Mouse (Mus musculus): ENCODE data around the gene Arid4a. TPM values are rescaled to one million over a fixed set of nuclear protein-coding genes. Genes with fewer than 3 reads are reported as not detected.
"Not testable (repeated sequence)": the region's sequence is repeated elsewhere in the genome, so short reads cannot be mapped to it uniquely, and the experiment has no call there.

Gene Arid4a
- polyA plus RNA-seq, 1 experiment from 2014 or later, result 38.4 TPM

DNA sequence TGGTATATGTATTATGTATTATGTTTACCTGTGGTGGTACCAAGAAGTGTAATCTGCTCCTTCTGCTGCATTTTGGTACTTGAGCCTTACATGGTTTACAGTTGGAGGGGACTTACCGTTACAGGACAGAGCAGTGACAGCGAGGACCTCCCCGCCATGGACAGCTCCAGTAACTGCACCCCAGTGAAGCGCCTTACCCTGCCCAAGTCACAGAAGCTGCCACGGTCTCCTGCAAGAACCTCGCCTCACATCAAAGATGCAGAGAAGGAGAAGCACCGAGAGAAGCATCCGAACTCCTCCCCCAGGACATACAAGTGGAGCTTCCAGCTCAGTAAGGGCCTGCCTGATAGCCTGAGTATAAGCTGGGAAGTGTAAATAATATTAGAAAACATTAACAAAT is 70.5 kb downstream of the Arid4a start:
- Histone ChIP-seq H3K27me3 (ENCODE audit: control insufficient read depth, insufficient read depth, low read length) (no peaks in the 10 kb centered on the region), H3K4me2 (replicated peaks; ENCODE audit: low read depth, low read length) (no peak overlapping the region), H3K9ac (ENCODE audit: low read depth, low read length) (no peak overlapping the region), H3K9me3 (ENCODE audit: control insufficient read depth, low read length) (no peaks in the 10 kb centered on the region), H3K4me3 (ENCODE audit: low read depth, low read length) (no peak overlapping the region), H3K4me1 (replicated peaks; ENCODE audit: control insufficient read depth, insufficient read depth, low read length) (no peaks in the 10 kb centered on the region), H3K36me3 (ENCODE audit: control insufficient read depth, insufficient read depth, low read length) (no peaks in the 10 kb centered on the region), H3K27ac (ENCODE audit: low read depth, low read length) (no peak overlapping the region)
- WGBS, result 90% methylated on average over 8 of the region's 8 CpGs
- DNase-seq (ENCODE audit: low spot score) (no peak), ATAC-seq (ENCODE audit: low FRiP score) (no peak)

DNA sequence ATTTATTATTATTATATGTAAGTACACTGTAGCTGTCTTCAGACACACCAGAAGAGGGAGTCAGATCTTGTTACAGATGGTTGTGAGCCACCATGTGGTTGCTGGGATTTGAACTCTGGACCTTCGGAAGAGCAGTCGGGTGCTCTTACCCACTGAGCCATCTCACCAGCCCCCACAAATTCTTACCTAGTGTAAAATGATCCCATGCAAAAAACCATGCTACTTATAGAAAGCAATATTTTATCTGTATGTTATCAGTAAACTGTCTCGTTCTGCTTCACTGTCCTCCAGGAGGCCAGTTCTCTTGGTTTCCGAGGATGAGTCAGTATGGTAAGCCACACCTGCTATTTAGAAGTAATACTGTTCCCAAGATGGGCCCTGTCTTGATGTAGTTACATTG is 88.5 kb downstream of the Arid4a start:
- not testable (repeated sequence) for H3K4me2 ChIP-seq (replicated peaks; ENCODE audit: low read depth, low read length); H3K36me3 ChIP-seq (ENCODE audit: control insufficient read depth, insufficient read depth, low read length); H3K9me3 ChIP-seq (ENCODE audit: control insufficient read depth, low read length); H3K27me3 ChIP-seq (ENCODE audit: control insufficient read depth, insufficient read depth, low read length); ATAC-seq (ENCODE audit: low FRiP score); H3K4me3 ChIP-seq (ENCODE audit: low read depth, low read length); DNase-seq (ENCODE audit: low spot score); H3K27ac ChIP-seq (ENCODE audit: low read depth, low read length); H3K4me1 ChIP-seq (replicated peaks; ENCODE audit: control insufficient read depth, insufficient read depth, low read length); H3K9ac ChIP-seq (ENCODE audit: low read depth, low read length)
- WGBS, result 92% methylated on average over 4 of the region's 4 CpGs

DNA sequence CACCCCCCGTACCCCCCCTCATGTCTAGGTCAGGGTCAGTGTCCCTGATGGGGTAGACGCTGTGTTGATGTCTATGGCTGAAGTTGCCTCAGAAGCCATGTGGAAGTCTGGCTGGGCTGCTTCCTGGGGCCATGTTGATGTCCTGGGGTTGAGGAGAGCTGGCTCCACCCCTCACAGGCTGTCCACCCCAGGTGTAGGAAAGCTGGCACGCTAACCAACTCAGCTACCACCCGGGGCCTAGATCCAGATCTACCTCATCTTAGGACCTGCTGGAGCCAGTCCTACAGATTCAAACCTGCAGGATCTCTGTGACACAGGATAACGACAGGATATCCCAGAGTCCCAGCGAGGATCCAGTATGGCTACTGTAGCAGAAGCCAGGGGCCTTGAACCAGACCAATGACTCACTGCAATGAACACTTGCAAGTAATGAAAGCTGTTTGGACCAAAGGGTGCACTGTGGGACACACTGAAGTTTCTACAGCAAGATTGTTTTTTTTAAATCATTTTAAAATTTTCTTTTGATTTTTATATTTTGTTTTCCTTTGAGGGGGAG is 91.5 kb downstream of the Arid4a start:
- H3K4me1 ChIP-seq (replicated peaks; ENCODE audit: control insufficient read depth, insufficient read depth, low read length), result no peaks in the 10 kb centered on the region
- no peak overlapping the region for H3K27ac ChIP-seq (ENCODE audit: low read depth, low read length)
- ATAC-seq (ENCODE audit: low FRiP score) (no peak), DNase-seq (ENCODE audit: low spot score) (no peak)
- no peaks in the 10 kb centered on the region for H3K36me3 ChIP-seq (ENCODE audit: control insufficient read depth, insufficient read depth, low read length)
- H3K9me3 ChIP-seq (ENCODE audit: control insufficient read depth, low read length), result no peaks in the 10 kb centered on the region
- H3K4me2 ChIP-seq (replicated peaks; ENCODE audit: low read depth, low read length), result no peak overlapping the region
- no peaks in the 10 kb centered on the region for H3K27me3 ChIP-seq (ENCODE audit: control insufficient read depth, insufficient read depth, low read length)
- H3K9ac ChIP-seq (ENCODE audit: low read depth, low read length), result no peak overlapping the region
- H3K4me3 ChIP-seq (ENCODE audit: low read depth, low read length), result no peak overlapping the region
- 84% methylated on average over 6 of the region's 6 CpGs for WGBS

DNA sequence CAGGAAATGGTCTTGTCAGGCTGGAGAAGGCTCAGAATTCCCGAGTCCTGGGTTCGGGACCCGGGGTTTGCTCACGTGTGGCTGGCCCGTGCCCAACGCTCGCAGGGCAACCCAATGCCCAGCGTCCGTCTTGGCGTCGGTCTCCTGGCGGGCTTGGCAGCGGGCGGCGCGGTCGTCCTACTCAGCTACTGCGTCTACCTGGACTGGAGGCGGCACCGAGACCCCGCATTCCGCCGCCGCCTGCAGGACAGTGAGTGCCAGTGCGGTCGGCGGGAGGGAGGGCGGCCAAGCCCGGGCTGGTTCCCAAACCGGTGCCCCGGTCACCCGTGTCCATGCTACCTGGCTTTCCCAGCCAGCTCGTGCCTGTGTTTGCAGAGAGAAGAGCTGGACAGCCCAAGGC is 95.5 kb downstream of the Arid4a start, which contains the start of gene Tomm20l:
TSS of gene Tomm20l (plus strand) at position 98 of the 400 bp plus-strand sequence.
- 12% methylated on average over 33 of the region's 33 CpGs for WGBS

GRCm38 (mm10) chr12:71113074-71113473 is 97.3 kb downstream of the Arid4a start:
- DNase-seq (ENCODE audit: low spot score) (no peak), ATAC-seq (ENCODE audit: low FRiP score) (no peak)
- WGBS, result 86% methylated on average over 10 of the region's 10 CpGs
- Histone ChIP-seq H3K9me3 (ENCODE audit: control insufficient read depth, low read length) (no peaks in the 10 kb centered on the region), H3K4me1 (replicated peaks; ENCODE audit: control insufficient read depth, insufficient read depth, low read length) (no peaks in the 10 kb centered on the region), H3K4me2 (replicated peaks; ENCODE audit: low read depth, low read length) (no peak overlapping the region), H3K9ac (ENCODE audit: low read depth, low read length) (no peak overlapping the region), H3K27me3 (ENCODE audit: control insufficient read depth, insufficient read depth, low read length) (no peaks in the 10 kb centered on the region), H3K27ac (ENCODE audit: low read depth, low read length) (no peak overlapping the region), H3K4me3 (ENCODE audit: low read depth, low read length) (no peak overlapping the region), H3K36me3 (ENCODE audit: control insufficient read depth, insufficient read depth, low read length) (no peaks in the 10 kb centered on the region)

More for the DNA sequence above, 95.5 kb downstream of the Arid4a start, which contains the start of gene Tomm20l:
- ATAC-seq (ENCODE audit: low FRiP score), result no peak
- H3K27ac ChIP-seq (ENCODE audit: low read depth, low read length), result no peak within 1 kb of the TSS
- DNase-seq (ENCODE audit: low spot score), result peak; percentile 51
- H3K4me1 ChIP-seq (replicated peaks; ENCODE audit: control insufficient read depth, insufficient read depth, low read length), result no peaks in the 10 kb centered on the region
- no peak within 1 kb of the TSS for H3K9ac ChIP-seq (ENCODE audit: low read depth, low read length)
- no peaks in the 10 kb centered on the region for H3K9me3 ChIP-seq (ENCODE audit: control insufficient read depth, low read length)
- no peaks in the 10 kb centered on the region for H3K27me3 ChIP-seq (ENCODE audit: control insufficient read depth, insufficient read depth, low read length)
- H3K4me3 ChIP-seq (ENCODE audit: low read depth, low read length), result 0 out of 2 replicates have a peak within 1 kb of the TSS, but pooled peaks have one; percentile 0
- H3K4me2 ChIP-seq (replicated peaks; ENCODE audit: low read depth, low read length), result no peak within 1 kb of the TSS; the same call in 1 of the 2 replicates
- no peaks in the 10 kb centered on the region for H3K36me3 ChIP-seq (ENCODE audit: control insufficient read depth, insufficient read depth, low read length)

GRCm38 (mm10) chr12:71113675-71114288 is 98.0 kb downstream of the Arid4a start:
- 34% methylated on average over 12 of the region's 12 CpGs for WGBS
- H3K36me3 ChIP-seq (ENCODE audit: control insufficient read depth, insufficient read depth, low read length), result no peaks in the 10 kb centered on the region
- H3K9ac ChIP-seq (ENCODE audit: low read depth, low read length), result no peak overlapping the region
- H3K4me1 ChIP-seq (replicated peaks; ENCODE audit: control insufficient read depth, insufficient read depth, low read length), result no peaks in the 10 kb centered on the region
- H3K4me2 ChIP-seq (replicated peaks; ENCODE audit: low read depth, low read length), result no peak overlapping the region
- DNase-seq (ENCODE audit: low spot score) (peak; percentile 44), ATAC-seq (ENCODE audit: low FRiP score) (no peak)
- no peaks in the 10 kb centered on the region for H3K9me3 ChIP-seq (ENCODE audit: control insufficient read depth, low read length)
- no peak overlapping the region for H3K27ac ChIP-seq (ENCODE audit: low read depth, low read length)
- no peaks in the 10 kb centered on the region for H3K27me3 ChIP-seq (ENCODE audit: control insufficient read depth, insufficient read depth, low read length)
- H3K4me3 ChIP-seq (ENCODE audit: low read depth, low read length), result no peak overlapping the region

- DNase-seq (ENCODE audit: low spot score) (no peak), ATAC-seq (ENCODE audit: low FRiP score) (no peak)
- Histone ChIP-seq H3K9ac (ENCODE audit: low read depth, low read length) (no peak overlapping the region), H3K9me3 (ENCODE audit: control insufficient read depth, low read length) (no peaks in the 10 kb centered on the region), H3K4me2 (replicated peaks; ENCODE audit: low read depth, low read length) (no peak overlapping the region), H3K27me3 (ENCODE audit: control insufficient read depth, insufficient read depth, low read length) (no peaks in the 10 kb centered on the region), H3K36me3 (ENCODE audit: control insufficient read depth, insufficient read depth, low read length) (no peaks in the 10 kb centered on the region), H3K4me3 (ENCODE audit: low read depth, low read length) (no peak overlapping the region), H3K27ac (ENCODE audit: low read depth, low read length) (no peak overlapping the region), H3K4me1 (replicated peaks; ENCODE audit: control insufficient read depth, insufficient read depth, low read length) (no peaks in the 10 kb centered on the region)
- WGBS, result 86% methylated on average over 5 of the region's 5 CpGs
Observed at GRCm38 (mm10) chr12:71116411-71116810, 100.6 kb downstream of the Arid4a start.

- no peak overlapping the region for H3K27ac ChIP-seq (ENCODE audit: low read depth, low read length)
- 92% methylated on average over 10 of the region's 10 CpGs for WGBS
- H3K4me3 ChIP-seq (ENCODE audit: low read depth, low read length), result no peak overlapping the region
- no peaks in the 10 kb centered on the region for H3K4me1 ChIP-seq (replicated peaks; ENCODE audit: control insufficient read depth, insufficient read depth, low read length)
- ATAC-seq (ENCODE audit: low FRiP score) (no peak), DNase-seq (ENCODE audit: low spot score) (no peak)
- H3K9me3 ChIP-seq (ENCODE audit: control insufficient read depth, low read length), result no peaks in the 10 kb centered on the region
- no peaks in the 10 kb centered on the region for H3K36me3 ChIP-seq (ENCODE audit: control insufficient read depth, insufficient read depth, low read length)
- H3K4me2 ChIP-seq (replicated peaks; ENCODE audit: low read depth, low read length), result no peak overlapping the region
- no peaks in the 10 kb centered on the region for H3K27me3 ChIP-seq (ENCODE audit: control insufficient read depth, insufficient read depth, low read length)
- H3K9ac ChIP-seq (ENCODE audit: low read depth, low read length), result no peak overlapping the region
Observed at GRCm38 (mm10) chr12:71122731-71123130, 106.9 kb downstream of the Arid4a start.

- no peaks in the 10 kb centered on the region for H3K9me3 ChIP-seq (ENCODE audit: control insufficient read depth, low read length)
- H3K27me3 ChIP-seq (ENCODE audit: control insufficient read depth, insufficient read depth, low read length), result no peaks in the 10 kb centered on the region
- H3K4me2 ChIP-seq (replicated peaks; ENCODE audit: low read depth, low read length), result no peak overlapping the region
- ATAC-seq (ENCODE audit: low FRiP score) (no peak), DNase-seq (ENCODE audit: low spot score) (no peak)
- no peaks in the 10 kb centered on the region for H3K36me3 ChIP-seq (ENCODE audit: control insufficient read depth, insufficient read depth, low read length)
- H3K9ac ChIP-seq (ENCODE audit: low read depth, low read length), result no peak overlapping the region
- H3K4me1 ChIP-seq (replicated peaks; ENCODE audit: control insufficient read depth, insufficient read depth, low read length), result no peaks in the 10 kb centered on the region
- WGBS, result 90% methylated on average over 9 of the region's 9 CpGs
- no peak overlapping the region for H3K4me3 ChIP-seq (ENCODE audit: low read depth, low read length)
- no peak overlapping the region for H3K27ac ChIP-seq (ENCODE audit: low read depth, low read length)
Observed at GRCm38 (mm10) chr12:71123286-71123685, 107.5 kb downstream of the Arid4a start.
